Mouse (Mus musculus) adrenal gland, adult 8-10 months (tissue): ENCODE results near the gene Rnf24. TPM values are rescaled to one million over a fixed set of nuclear protein-coding genes. Genes with fewer than 3 reads are reported as not detected.
"Not testable (repeated sequence)": the region's sequence is repeated elsewhere in the genome, so short reads cannot be mapped to it uniquely, and the experiment has no call there.

Source experiments
- DNase-seq: peaks from one replicate; pipeline ENCODE4 v3.0.0; 2022
- total RNA-seq, 4 experiments: library from RNA; stranded (reverse); gene quantifications; 2 replicates each; pipeline ENCODE4 v1.2.4; 2022

The Rnf24 gene
- total RNA-seq, 4 experiments from 2014 or later: 6.2 to 16.7 (median 11.0) TPM

- DNase-seq: no peak
Measured at GRCm38 (mm10) chr2:131337602-131338001, 15.1 kb downstream of the Rnf24 start.

- DNase-seq: no peak
Measured at GRCm38 (mm10) chr2:131330548-131330947, 22.1 kb downstream of the Rnf24 start.

GRCm38 (mm10) chr2:131328981-131329380 lies 23.7 kb downstream of the Rnf24 start:
- no peak for DNase-seq

GRCm38 (mm10) chr2:131326044-131326443 lies 26.6 kb downstream of the Rnf24 start:
- DNase-seq: no peak

GRCm38 (mm10) chr2:131323675-131324074 lies 29.0 kb downstream of the Rnf24 start:
- no peak for DNase-seq

- not testable (repeated sequence) for DNase-seq
Measured at GRCm38 (mm10) chr2:131321192-131321591, 31.5 kb downstream of the Rnf24 start.

- no peak for DNase-seq
Measured at GRCm38 (mm10) chr2:131319401-131319800, 33.3 kb downstream of the Rnf24 start.

GRCm38 (mm10) chr2:131316167-131316566 lies 36.5 kb downstream of the Rnf24 start:
- DNase-seq: no peak

- DNase-seq: no peak
Measured at GRCm38 (mm10) chr2:131309296-131309695, 43.4 kb downstream of the Rnf24 start.

GRCm38 (mm10) chr2:131307822-131308221 lies 44.9 kb downstream of the Rnf24 start:
- DNase-seq: no peak

GRCm38 (mm10) chr2:131307391-131307790 lies 45.3 kb downstream of the Rnf24 start:
- DNase-seq: no peak

GRCm38 (mm10) chr2:131305226-131305625 lies 47.5 kb downstream of the Rnf24 start:
- DNase-seq: not testable (repeated sequence)

GRCm38 (mm10) chr2:131304497-131304896 lies 48.2 kb downstream of the Rnf24 start:
- DNase-seq: no peak

- DNase-seq: no peak
Measured at GRCm38 (mm10) chr2:131301635-131302034, 51.1 kb downstream of the Rnf24 start.

GRCm38 (mm10) chr2:131300485-131300884 lies 52.2 kb downstream of the Rnf24 start:
- no peak for DNase-seq

- not testable (repeated sequence) for DNase-seq
Measured at GRCm38 (mm10) chr2:131298674-131299073, 54.0 kb downstream of the Rnf24 start.

- DNase-seq: no peak
Measured at GRCm38 (mm10) chr2:131296746-131297261, 55.9 kb downstream of the Rnf24 start.

- no peak for DNase-seq
Measured at GRCm38 (mm10) chr2:131290669-131291068, 62.0 kb downstream of the Rnf24 start.

- no peak for DNase-seq
Measured at GRCm38 (mm10) chr2:131286276-131286675, 66.4 kb downstream of the Rnf24 start.

- DNase-seq: no peak
Measured at GRCm38 (mm10) chr2:131281596-131281995, 71.1 kb downstream of the Rnf24 start.

GRCm38 (mm10) chr2:131276722-131277121 lies 76.0 kb downstream of the Rnf24 start:
- no peak for DNase-seq

GRCm38 (mm10) chr2:131275493-131275892 lies 77.2 kb downstream of the Rnf24 start:
- DNase-seq: no peak

GRCm38 (mm10) chr2:131265056-131265455 lies 87.6 kb downstream of the Rnf24 start:
- DNase-seq: no peak

GRCm38 (mm10) chr2:131264027-131264426 lies 88.7 kb downstream of the Rnf24 start:
- DNase-seq: no peak
